Mouse (Mus musculus): ENCODE data around the gene Zfp423. TPM values are rescaled to one million over a fixed set of nuclear protein-coding genes. Genes with fewer than 3 reads are reported as not detected.

Gene Zfp423
- total RNA-seq, 2 experiments from 2014 or later: 3.8 to 5.1 TPM

- intact Hi-C loops (cut with DNase I): loop anchor here (5.0 kb wide), 1 partner anchor 154 kb away; no protein-coding TSS in a partner anchor
- no peak for DNase-seq
These were observed 3.4 kb downstream of the Zfp423 start for GRCm38 (mm10) chr8:87956001-87956400.

- DNase-seq: no peak
- intact Hi-C loops (cut with DNase I): no loop called here
These were observed 5.9 kb downstream of the Zfp423 start for GRCm38 (mm10) chr8:87953473-87953872.

GRCm38 (mm10) chr8:87952298-87952697 is 7.1 kb downstream of the Zfp423 start:
- DNase-seq: no peak
- intact Hi-C loops (cut with DNase I): no loop called here

- no peak for DNase-seq
- intact Hi-C loops (cut with DNase I): no loop called here
These were observed 15.0 kb downstream of the Zfp423 start for GRCm38 (mm10) chr8:87944225-87944934.

DNA sequence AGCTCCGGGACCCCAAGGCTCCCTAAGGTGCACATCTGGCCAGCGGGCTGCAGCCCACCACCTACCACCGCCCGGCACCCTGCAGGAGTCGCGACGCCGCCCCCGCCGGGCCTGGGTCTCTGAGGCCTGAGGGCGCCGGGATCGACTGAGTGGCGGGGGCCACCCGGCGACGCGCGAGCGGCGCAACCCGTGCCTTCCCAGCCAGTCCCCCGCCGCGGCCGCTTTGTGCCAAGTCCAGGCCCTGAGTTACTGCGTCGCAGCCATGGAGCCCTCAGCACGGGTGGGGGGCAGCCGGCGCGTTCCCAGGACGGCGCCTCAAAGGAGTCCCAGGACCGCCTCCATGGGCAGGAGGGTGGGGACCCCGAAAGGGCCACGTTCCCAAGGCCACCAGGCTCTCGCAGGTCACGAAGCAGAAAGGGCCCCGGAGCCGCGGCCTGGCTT is 15.7 kb downstream of the Zfp423 start:
- intact Hi-C loops (cut with DNase I): no loop called here
- DNase-seq: no peak

DNA sequence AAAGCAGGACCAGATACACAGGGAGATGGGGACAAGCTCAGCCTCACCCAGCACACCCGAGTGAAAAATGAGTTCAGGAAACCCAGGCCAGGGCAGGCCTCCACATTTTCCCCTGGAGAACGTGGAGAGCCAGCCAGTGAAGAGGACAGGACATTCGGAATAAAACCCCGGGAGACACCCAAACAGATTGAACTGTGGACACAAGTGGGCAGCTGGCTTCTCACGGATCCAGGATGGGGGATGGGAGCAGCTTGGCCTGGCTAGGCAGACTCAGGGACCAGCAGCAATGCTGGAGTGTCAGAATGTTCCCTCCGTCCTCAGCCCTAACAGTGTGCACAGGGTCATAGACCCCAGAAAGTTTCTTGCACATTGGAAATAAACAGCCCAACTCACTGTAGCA is 18.7 kb downstream of the Zfp423 start:
- DNase-seq: peak in 1 of 2 experiments; percentile 35
- intact Hi-C loops (cut with DNase I): no loop called here

DNA sequence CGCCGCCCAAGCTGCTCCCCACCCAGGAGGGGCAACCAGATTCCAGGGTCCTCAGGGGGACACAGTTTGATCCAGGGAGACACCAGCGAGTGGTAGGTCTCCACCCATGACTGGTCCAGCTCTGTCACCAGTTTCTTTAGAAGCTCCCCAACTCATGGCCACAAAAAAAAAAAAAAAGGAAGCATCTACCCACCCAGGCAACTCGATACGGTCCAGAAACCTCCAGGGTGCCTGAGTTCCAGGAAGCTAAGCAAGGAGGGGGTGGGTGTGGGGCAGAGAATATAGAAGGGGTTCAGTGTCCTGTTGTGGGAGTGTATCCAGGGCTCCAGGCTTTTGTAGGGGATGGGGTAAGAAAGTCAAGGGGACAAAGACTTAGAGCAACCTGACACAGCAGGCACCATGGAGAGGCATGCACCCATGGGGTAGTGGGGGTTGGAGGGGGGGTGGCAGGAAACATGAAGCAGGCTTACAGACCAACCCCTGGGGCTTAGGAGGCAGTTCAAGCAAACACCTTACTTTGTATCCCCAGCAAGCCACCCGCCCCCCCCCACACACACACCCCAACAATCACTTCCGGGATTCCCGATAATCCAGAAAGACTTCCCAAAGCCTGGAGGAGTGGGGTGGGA is 20.0 kb downstream of the Zfp423 start:
- intact Hi-C loops (cut with DNase I): no loop called here
- DNase-seq: no peak

- peak; percentile 46 to 52 for DNase-seq
- intact Hi-C loops (cut with DNase I): no loop called here
These were observed 20.8 kb downstream of the Zfp423 start for GRCm38 (mm10) chr8:87938351-87939232.

- intact Hi-C loops (cut with DNase I): no loop called here
- DNase-seq: no peak
These were observed 22.2 kb downstream of the Zfp423 start for GRCm38 (mm10) chr8:87937211-87937610.

- intact Hi-C loops (cut with DNase I): no loop called here
- DNase-seq: no peak
These were observed 24.2 kb downstream of the Zfp423 start for GRCm38 (mm10) chr8:87935088-87935680.

- intact Hi-C loops (cut with DNase I): no loop called here
- DNase-seq: no peak
These were observed 25.2 kb downstream of the Zfp423 start for GRCm38 (mm10) chr8:87934175-87934574.

GRCm38 (mm10) chr8:87933752-87934151 is 25.6 kb downstream of the Zfp423 start:
- DNase-seq: no peak
- intact Hi-C loops (cut with DNase I): no loop called here

DNA sequence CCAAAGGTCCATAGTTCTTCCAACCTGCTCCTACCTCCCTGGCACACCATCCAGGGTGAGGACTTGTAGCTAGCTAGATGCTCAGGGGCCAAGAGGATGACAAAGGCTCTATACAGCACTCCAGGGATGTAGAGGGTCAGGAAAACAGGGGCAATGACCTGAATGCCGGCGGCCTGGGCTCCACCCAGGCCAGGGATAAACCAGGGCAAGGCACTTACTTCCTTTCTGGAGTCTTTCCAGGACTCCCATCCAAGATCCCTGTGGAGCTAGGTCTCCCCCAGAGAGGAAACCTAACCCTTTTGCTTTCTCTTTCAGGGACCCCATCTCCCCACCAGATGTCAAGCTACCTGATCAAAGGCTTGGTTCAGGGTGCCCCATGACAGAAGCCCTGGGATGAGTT is 30.5 kb downstream of the Zfp423 start:
- intact Hi-C loops (cut with DNase I): loop anchor here (1.0 kb wide), 1 partner anchor 29 kb away; no protein-coding TSS in a partner anchor
- peak in 1 of 2 experiments; percentile 29 for DNase-seq

- intact Hi-C loops (cut with DNase I): no loop called here
- no peak for DNase-seq
These were observed 32.2 kb downstream of the Zfp423 start for GRCm38 (mm10) chr8:87927034-87927830.

GRCm38 (mm10) chr8:87926098-87926890 is 33.1 kb downstream of the Zfp423 start:
- no peak for DNase-seq
- intact Hi-C loops (cut with DNase I): no loop called here

- DNase-seq: no peak
- intact Hi-C loops (cut with DNase I): no loop called here
These were observed 36.5 kb downstream of the Zfp423 start for GRCm38 (mm10) chr8:87922936-87923335.

GRCm38 (mm10) chr8:87922446-87922845 is 36.9 kb downstream of the Zfp423 start:
- intact Hi-C loops (cut with DNase I): no loop called here
- no peak for DNase-seq

GRCm38 (mm10) chr8:87918004-87918403 is 41.4 kb downstream of the Zfp423 start:
- intact Hi-C loops (cut with DNase I): no loop called here
- DNase-seq: no peak

- intact Hi-C loops (cut with DNase I): loop anchor here (2.0 kb wide), 1 partner anchor 43 kb away; the partner anchor contains the start of gene Zfp423
These were observed 43.6 kb downstream of the Zfp423 start for GRCm38 (mm10) chr8:87915763-87916162.

More at GRCm38 (mm10) chr8:87915763-87916162, 43.6 kb downstream of the Zfp423 start:
- DNase-seq: peak; percentile 61 to 64
